Mouse (Mus musculus) forebrain, embryonic 14.5 days (tissue): ENCODE measurements around the gene Irgq. TPM values are rescaled to one million over a fixed set of nuclear protein-coding genes. Genes with fewer than 3 reads are reported as not detected.
"Not testable (repeated sequence)": the region's sequence is repeated elsewhere in the genome, so short reads cannot be mapped to it uniquely, and the experiment has no call there.

Source experiments
- ATAC-seq: fragments of 200-750 bp; cut with Nextera tagmentation; 2 replicates; pipeline ENCODE4 v1.8.0; 2017; ENCODE audit warnings: mild to moderate bottlenecking, moderate library complexity
- DNase-seq: peaks from one replicate; pipeline ENCODE4 v3.0.0-alpha.2; 2015; ENCODE audit warnings: low spot score
- H3K27ac ChIP-seq: fragments of 300-500 bp; sonication (generic); 2 replicates; pipeline ENCODE4 v1.5.1; 2014; ENCODE audit warnings: low read depth, mild to moderate bottlenecking, control low read depth, low read length, moderate library complexity
- H3K27me3 ChIP-seq: fragments of 300-500 bp; sonication (generic); replicated peaks from 2 replicates; pipeline ENCODE4 v1.6.1; 2014; ENCODE audit warnings: low read length, control low read depth, mixed read lengths; ENCODE audit not compliant: control insufficient read depth, insufficient read depth
- H3K36me3 ChIP-seq: fragments of 300-500 bp; sonication (generic); 2 replicates; pipeline ENCODE4 v1.6.1; 2014; ENCODE audit warnings: low read length, control low read depth; ENCODE audit not compliant: control insufficient read depth, insufficient read depth
- H3K4me1 ChIP-seq: fragments of 300-500 bp; sonication (generic); 2 replicates; pipeline ENCODE4 v1.6.1; 2014; ENCODE audit warnings: antibody characterized with exemption, low read length, control low read depth; ENCODE audit not compliant: control insufficient read depth, insufficient read depth
- H3K4me2 ChIP-seq: fragments of 300-500 bp; sonication (generic); 2 replicates; pipeline ENCODE4 v1.6.1; 2014; ENCODE audit warnings: mild to moderate bottlenecking, control low read depth, low read length
- H3K4me3 ChIP-seq: fragments of 300-500 bp; sonication (generic); 2 replicates; pipeline ENCODE4 v1.5.1; 2014; ENCODE audit warnings: low read depth, low read length, control low read depth
- H3K9ac ChIP-seq: fragments of 300-500 bp; sonication (generic); 2 replicates; pipeline ENCODE4 v1.6.1; 2014; ENCODE audit warnings: mild to moderate bottlenecking, low read length, control low read depth, moderate library complexity
- H3K9me3 ChIP-seq: fragments of 300-500 bp; sonication (generic); replicated peaks from 2 replicates; pipeline ENCODE4 v1.6.1; 2016; ENCODE audit warnings: low read length, control low read depth, mixed read lengths; ENCODE audit not compliant: control insufficient read depth
- WGBS: fragments of 180-500 bp; shearing (Covaris S2); extraction: QIAGEN DNeasy Blood & Tissue Kit; methylation state at CpG from one replicate; pipeline ENCODE4 v1.1.7; 2014; 5-methylcytosine and 5-hydroxymethylcytosine counted together
- polyA plus RNA-seq: library from polyadenylated mRNA; unstranded; fragments of >200 nt; fragmentation: Nextera tagmentation; extraction: Ambion mirVana; gene quantifications from 2 replicates; pipeline ENCODE4 v1.2.1, GENCODE M21; 2014

Gene Irgq
- 19.5 and 25.1 TPM in 2 replicates for polyA plus RNA-seq

GRCm38 (mm10) chr7:24530062-24530931, at the start of gene Irgq:
TSS of gene Irgq (plus strand) at chr7:24530689.
- no peaks in the 10 kb centered on the region for H3K27me3 ChIP-seq
- H3K9ac ChIP-seq = peak within 1 kb of the TSS; percentile 96
- ATAC-seq (peak; percentile 96), DNase-seq (peak; percentile 100)
- peak within 1 kb of the TSS; percentile 92 for H3K4me2 ChIP-seq
- peak within 1 kb of the TSS; percentile 90 for H3K27ac ChIP-seq
- peaks cover 25% of the 10 kb centered on the region for H3K36me3 ChIP-seq
- H3K4me1 ChIP-seq = peaks cover 18% of the 10 kb centered on the region
- under 1% methylated on average over 44 of the region's 44 CpGs for WGBS
- H3K4me3 ChIP-seq = peak within 1 kb of the TSS; percentile 75
- H3K9me3 ChIP-seq = no peaks in the 10 kb centered on the region

- ATAC-seq (peak; percentile 54), DNase-seq (no peak)
- H3K4me1 ChIP-seq = peaks cover 27% of the 10 kb centered on the region
Observed at GRCm38 (mm10) chr7:24480986-24481473, 49.5 kb upstream of the Irgq start.

GRCm38 (mm10) chr7:24481474-24482207, 48.8 kb upstream of the Irgq start, which contains the start of gene Cadm4:
TSS of gene Cadm4 (plus strand) at chr7:24482023.
- DNase-seq (peak; percentile 91), ATAC-seq (peak; percentile 89)
- Histone ChIP-seq H3K27ac (peak within 1 kb of the TSS; percentile 80), H3K4me1 (peaks cover 33% of the 10 kb centered on the region), H3K9me3 (no peaks in the 10 kb centered on the region), H3K4me3 (peak within 1 kb of the TSS; percentile 75), H3K36me3 (no peaks in the 10 kb centered on the region), H3K4me2 (peak within 1 kb of the TSS; percentile 90), H3K27me3 (no peaks in the 10 kb centered on the region), H3K9ac (peak within 1 kb of the TSS; percentile 95)
- whole genome bisulfite sequencing = under 1% methylated on average over 70 of the region's 83 CpGs

More at GRCm38 (mm10) chr7:24480986-24481473, 49.5 kb upstream of the Irgq start:
- Histone ChIP-seq H3K27ac (0 out of 2 replicates have a peak overlapping the region, but pooled peaks have one; percentile 80), H3K4me3 (peak overlapping the region; percentile 75), H3K9me3 (no peaks in the 10 kb centered on the region), H3K4me2 (peak overlapping the region; percentile 90), H3K9ac (peak overlapping the region; percentile 95), H3K27me3 (no peaks in the 10 kb centered on the region), H3K36me3 (no peaks in the 10 kb centered on the region)
- WGBS = 11% methylated on average over 14 of the region's 14 CpGs

- WGBS = 3% methylated on average over 8 of the region's 38 CpGs
- Histone ChIP-seq H3K36me3 (no peaks in the 10 kb centered on the region), H3K9me3 (no peaks in the 10 kb centered on the region), H3K4me2 (peak overlapping the region; percentile 90), H3K27ac (peak overlapping the region; percentile 80), H3K4me1 (peaks cover 41% of the 10 kb centered on the region), H3K4me3 (peak overlapping the region; percentile 75), H3K27me3 (no peaks in the 10 kb centered on the region), H3K9ac (peak overlapping the region; percentile 95)
- ATAC-seq (peak; percentile 32), DNase-seq (no peak)
Observed at GRCm38 (mm10) chr7:24482208-24483020, 48.1 kb upstream of the Irgq start.

- H3K4me2 ChIP-seq = peak overlapping the region; percentile 90
- ATAC-seq, H3K36me3 ChIP-seq, H3K27ac ChIP-seq, H3K27me3 ChIP-seq, DNase-seq, H3K9me3 ChIP-seq: not testable (repeated sequence)
- WGBS = 55% methylated on average over 6 of the region's 6 CpGs
- H3K9ac ChIP-seq = peak overlapping the region; percentile 95
- H3K4me1 ChIP-seq = peaks cover 45% of the 10 kb centered on the region
- H3K4me3 ChIP-seq = peak overlapping the region; percentile 75
Observed at GRCm38 (mm10) chr7:24483291-24483690, 47.2 kb upstream of the Irgq start.

- Histone ChIP-seq H3K4me1 (peaks cover 41% of the 10 kb centered on the region), H3K36me3 (no peaks in the 10 kb centered on the region), H3K4me2 (peak overlapping the region; percentile 90), H3K9me3 (no peaks in the 10 kb centered on the region), H3K9ac (peak overlapping the region; percentile 59), H3K4me3 (0 out of 2 replicates have a peak overlapping the region, but pooled peaks have one; percentile 26), H3K27me3 (no peaks in the 10 kb centered on the region), H3K27ac (peak overlapping the region; percentile 84; the same call in 1 of the 2 replicates)
- ATAC-seq (no peak), DNase-seq (no peak)
- 74% methylated on average over 9 of the region's 9 CpGs for WGBS
Observed at GRCm38 (mm10) chr7:24485481-24485880, 45.0 kb upstream of the Irgq start.

- peak overlapping the region; percentile 84 for H3K27ac ChIP-seq
- H3K4me2 ChIP-seq = peak overlapping the region; percentile 90
- peak; percentile 53 for DNase-seq
- peak overlapping the region; percentile 26 for H3K4me3 ChIP-seq
- H3K27me3 ChIP-seq = no peaks in the 10 kb centered on the region
- no peaks in the 10 kb centered on the region for H3K9me3 ChIP-seq
- peaks cover 4% of the 10 kb centered on the region; the same call in 1 of the 2 replicates for H3K36me3 ChIP-seq
- H3K9ac ChIP-seq = peak overlapping the region; percentile 59
- peaks cover 38% of the 10 kb centered on the region for H3K4me1 ChIP-seq
- 22% methylated on average over 9 of the region's 9 CpGs for WGBS
- ATAC-seq = peak; percentile 42
Observed at GRCm38 (mm10) chr7:24486654-24487130, 43.8 kb upstream of the Irgq start.

- Histone ChIP-seq H3K9me3 (no peaks in the 10 kb centered on the region), H3K27me3 (no peaks in the 10 kb centered on the region), H3K4me3 (peak overlapping the region; percentile 26; the same call in 1 of the 2 replicates), H3K4me2 (peak overlapping the region; percentile 90), H3K9ac (peak overlapping the region; percentile 59; the same call in 1 of the 2 replicates), H3K36me3 (peaks cover 7% of the 10 kb centered on the region; the same call in 1 of the 2 replicates), H3K27ac (peak overlapping the region; percentile 84; the same call in 1 of the 2 replicates), H3K4me1 (peaks cover 38% of the 10 kb centered on the region)
- WGBS = 17% methylated on average over 3 of the region's 3 CpGs
- DNase-seq (no peak), ATAC-seq (0 out of 2 replicates have a peak, but pooled peaks have one; percentile 2)
Observed at GRCm38 (mm10) chr7:24487403-24487802, 43.1 kb upstream of the Irgq start.
